Mouse (Mus musculus): ENCODE data around the gene Myo15b.

GRCm38 (mm10) chr11:115812095-115812494 lies 46.1 kb upstream of the Myo15b start:
- TF ChIP-seq CTCF (IDR thresholded peaks at IDR 0.05; ENCODE audit: insufficient read depth, low read depth, low read length) (no peak), POLR2A (IDR thresholded peaks at IDR 0.05; ENCODE audit: insufficient read depth, low read depth, low read length) (no peak)

All from olfactory bulb, adult 2 months (tissue).